Mouse (Mus musculus) embryonic facial prominence, embryonic 10.5 days (tissue): ENCODE data around the gene Cdk8. TPM values are rescaled to one million over a fixed set of nuclear protein-coding genes. Genes with fewer than 3 reads are reported as not detected.

Experiments
- DNase-seq: peaks from one replicate; pipeline ENCODE4 v3.0.0-alpha.2; 2017; ENCODE audit warnings: low spot score
- H3K27ac ChIP-seq: fragments of 300-500 bp; sonication (generic); replicated peaks from 2 replicates; pipeline ENCODE4 v1.5.1; 2016; ENCODE audit warnings: mild to moderate bottlenecking
- H3K27me3 ChIP-seq: fragments of 300-500 bp; sonication (generic); replicated peaks from 2 replicates; pipeline ENCODE4 v1.6.1; 2016; ENCODE audit warnings: low read depth, mild to moderate bottlenecking; ENCODE audit not compliant: poor library complexity, severe bottlenecking
- H3K36me3 ChIP-seq: fragments of 300-500 bp; sonication (generic); replicated peaks from 2 replicates; pipeline ENCODE4 v1.6.1; 2016; ENCODE audit warnings: mild to moderate bottlenecking, moderate library complexity
- H3K4me1 ChIP-seq: fragments of 300-500 bp; sonication (generic); 2 replicates; pipeline ENCODE4 v1.6.1; 2016
- H3K4me3 ChIP-seq: fragments of 300-500 bp; sonication (generic); 2 replicates; pipeline ENCODE4 v1.5.1; 2016; ENCODE audit warnings: mild to moderate bottlenecking, moderate library complexity
- H3K9me3 ChIP-seq: fragments of 300-500 bp; sonication (generic); 2 replicates; pipeline ENCODE4 v1.6.1; 2016; ENCODE audit warnings: mild to moderate bottlenecking
- WGBS: fragments of 180-500 bp; shearing (Covaris S2); methylation state at CpG from one replicate; pipeline ENCODE4 v1.1.7; 2016; 5-methylcytosine and 5-hydroxymethylcytosine counted together
- polyA plus RNA-seq: library from polyadenylated mRNA; unstranded; fragments of >200 nt; fragmentation: Nextera tagmentation; extraction: Ambion mirVana; gene quantifications from 2 replicates; pipeline ENCODE4 v1.2.1, GENCODE M21; 2016

Cdk8 gene
- polyA plus RNA-seq, 1 experiment from 2014 or later, result 26.6 TPM

- Histone ChIP-seq H3K36me3 (peaks cover 39% of the 10 kb centered on the region), H3K4me3 (no peak overlapping the region), H3K27me3 (no peaks in the 10 kb centered on the region), H3K4me1 (no peaks in the 10 kb centered on the region), H3K9me3 (no peaks in the 10 kb centered on the region), H3K27ac (no peak overlapping the region)
- 92% methylated on average over 7 of the region's 7 CpGs for WGBS
- DNase-seq, result no peak
Measured at GRCm38 (mm10) chr5:146267776-146268175, 36.7 kb downstream of the Cdk8 start.

- Histone ChIP-seq H3K27me3 (no peaks in the 10 kb centered on the region), H3K4me1 (no peaks in the 10 kb centered on the region), H3K27ac (no peak overlapping the region), H3K9me3 (no peaks in the 10 kb centered on the region), H3K36me3 (peaks cover 64% of the 10 kb centered on the region), H3K4me3 (no peak overlapping the region)
- 91% methylated on average over 9 of the region's 9 CpGs for WGBS
- no peak for DNase-seq
Measured at GRCm38 (mm10) chr5:146270593-146270992, 39.6 kb downstream of the Cdk8 start.

GRCm38 (mm10) chr5:146271662-146272061 is 40.6 kb downstream of the Cdk8 start:
- Histone ChIP-seq H3K4me3 (no peak overlapping the region), H3K36me3 (peaks cover 69% of the 10 kb centered on the region)
- 92% methylated on average over 5 of the region's 5 CpGs for whole genome bisulfite sequencing

GRCm38 (mm10) chr5:146273096-146273495 is 42.1 kb downstream of the Cdk8 start:
- Histone ChIP-seq H3K4me1 (no peaks in the 10 kb centered on the region), H3K4me3 (no peak overlapping the region), H3K27me3 (no peaks in the 10 kb centered on the region), H3K27ac (no peak overlapping the region), H3K36me3 (peaks cover 77% of the 10 kb centered on the region), H3K9me3 (no peaks in the 10 kb centered on the region)
- 89% methylated on average over 4 of the region's 4 CpGs for WGBS
- DNase-seq, result no peak

More at GRCm38 (mm10) chr5:146271662-146272061, 40.6 kb downstream of the Cdk8 start:
- DNase-seq, result no peak
- Histone ChIP-seq H3K4me1 (no peaks in the 10 kb centered on the region), H3K9me3 (no peaks in the 10 kb centered on the region), H3K27ac (no peak overlapping the region), H3K27me3 (no peaks in the 10 kb centered on the region)

- Histone ChIP-seq H3K27me3 (no peaks in the 10 kb centered on the region), H3K4me3 (no peak overlapping the region), H3K4me1 (no peaks in the 10 kb centered on the region), H3K9me3 (no peaks in the 10 kb centered on the region), H3K36me3 (peaks cover 78% of the 10 kb centered on the region), H3K27ac (no peak overlapping the region)
- DNase-seq, result no peak
- 93% methylated on average over 4 of the region's 4 CpGs for WGBS
Measured at GRCm38 (mm10) chr5:146274420-146275045, 43.5 kb downstream of the Cdk8 start.

GRCm38 (mm10) chr5:146277513-146277912 is 46.5 kb downstream of the Cdk8 start:
- 93% methylated on average over 4 of the region's 4 CpGs for whole genome bisulfite sequencing
- Histone ChIP-seq H3K4me1 (no peaks in the 10 kb centered on the region), H3K27me3 (no peaks in the 10 kb centered on the region), H3K9me3 (no peaks in the 10 kb centered on the region), H3K4me3 (no peak overlapping the region), H3K36me3 (peaks cover 71% of the 10 kb centered on the region), H3K27ac (no peak overlapping the region)
- no peak for DNase-seq

- no peak for DNase-seq
- Histone ChIP-seq H3K27me3 (no peaks in the 10 kb centered on the region), H3K36me3 (peaks cover 62% of the 10 kb centered on the region), H3K4me3 (no peak overlapping the region), H3K9me3 (no peaks in the 10 kb centered on the region), H3K27ac (no peak overlapping the region), H3K4me1 (no peaks in the 10 kb centered on the region)
Measured at GRCm38 (mm10) chr5:146280012-146280411, 49.0 kb downstream of the Cdk8 start.

- no peak overlapping the region for H3K4me3 ChIP-seq
- no peaks in the 10 kb centered on the region for H3K9me3 ChIP-seq
- no peak overlapping the region for H3K27ac ChIP-seq
- H3K36me3 ChIP-seq, result peaks cover 62% of the 10 kb centered on the region
- no peaks in the 10 kb centered on the region for H3K27me3 ChIP-seq
- no peak for DNase-seq
- H3K4me1 ChIP-seq, result no peaks in the 10 kb centered on the region
- WGBS, result 87% methylated on average over 4 of the region's 4 CpGs
Measured at GRCm38 (mm10) chr5:146281241-146281818, 50.3 kb downstream of the Cdk8 start.

- no peaks in the 10 kb centered on the region for H3K27me3 ChIP-seq
- H3K4me1 ChIP-seq, result no peaks in the 10 kb centered on the region
- peaks cover 67% of the 10 kb centered on the region for H3K36me3 ChIP-seq
- DNase-seq, result no peak
- WGBS, result 85% methylated on average over 13 of the region's 13 CpGs
- H3K4me3 ChIP-seq, result no peak overlapping the region
- H3K9me3 ChIP-seq, result no peaks in the 10 kb centered on the region
- H3K27ac ChIP-seq, result no peak overlapping the region
Measured at GRCm38 (mm10) chr5:146281884-146282579, 51.0 kb downstream of the Cdk8 start.

- 89% methylated on average over 6 of the region's 6 CpGs for WGBS
- Histone ChIP-seq H3K4me3 (no peak overlapping the region), H3K36me3 (peaks cover 72% of the 10 kb centered on the region), H3K27me3 (no peaks in the 10 kb centered on the region), H3K4me1 (no peaks in the 10 kb centered on the region), H3K27ac (no peak overlapping the region), H3K9me3 (no peaks in the 10 kb centered on the region)
- DNase-seq, result no peak
Measured at GRCm38 (mm10) chr5:146283899-146284298, 52.9 kb downstream of the Cdk8 start.

- no peaks in the 10 kb centered on the region for H3K9me3 ChIP-seq
- no peaks in the 10 kb centered on the region for H3K27me3 ChIP-seq
- no peak overlapping the region for H3K4me3 ChIP-seq
- no peak overlapping the region for H3K27ac ChIP-seq
- 91% methylated on average over 10 of the region's 10 CpGs for WGBS
- DNase-seq, result no peak
- peaks cover 74% of the 10 kb centered on the region for H3K36me3 ChIP-seq
- H3K4me1 ChIP-seq, result no peaks in the 10 kb centered on the region
Measured at GRCm38 (mm10) chr5:146287416-146287815, 56.4 kb downstream of the Cdk8 start.

- Histone ChIP-seq H3K27me3 (no peaks in the 10 kb centered on the region), H3K4me1 (no peaks in the 10 kb centered on the region), H3K36me3 (peaks cover 75% of the 10 kb centered on the region), H3K4me3 (no peak overlapping the region), H3K27ac (no peak overlapping the region), H3K9me3 (no peaks in the 10 kb centered on the region)
- DNase-seq, result no peak
- WGBS, result 89% methylated on average over 13 of the region's 13 CpGs
Measured at GRCm38 (mm10) chr5:146288048-146288501, 57.0 kb downstream of the Cdk8 start.

GRCm38 (mm10) chr5:146289921-146290320 is 58.9 kb downstream of the Cdk8 start:
- 85% methylated on average over 7 of the region's 7 CpGs for WGBS
- H3K4me3 ChIP-seq, result no peak overlapping the region
- peaks cover 76% of the 10 kb centered on the region for H3K36me3 ChIP-seq
- no peaks in the 10 kb centered on the region for H3K4me1 ChIP-seq
- no peaks in the 10 kb centered on the region for H3K9me3 ChIP-seq
- H3K27ac ChIP-seq, result no peak overlapping the region
- no peaks in the 10 kb centered on the region for H3K27me3 ChIP-seq
- DNase-seq, result no peak
